Comparison of ENCODE assay signal across 8 mouse cellular contexts in genomic region chr2:164389499-164389898, GRCm38 (mm10). TPM values are rescaled to one million over a fixed set of nuclear protein-coding genes. Genes with fewer than 3 reads are reported as not detected.
DNase-seq lines count a peak whose midpoint lies in the region; ATAC-seq and TF ChIP-seq lines count a peak whose summit lies in the region.

No protein-coding gene starts in this region.

- no peaks in the 10 kb centered on the region for H3K79me2 ChIP-seq in heart, adult 2 months (replicated peaks; ENCODE audit: control insufficient read depth, insufficient read depth, low read length)

- ATAC-seq in embryonic facial prominence, embryonic 13.5 days (ENCODE audit: insufficient number of reproducible peaks, insufficient read depth, low FRiP score, low TSS enrichment, low read depth), result no peak; the same call in 1 of the 2 replicates
- ATAC-seq in limb, embryonic 12.5 days (ENCODE audit: insufficient number of reproducible peaks, insufficient read depth, low FRiP score, low TSS enrichment, low read depth), result peak; percentile 49
- peak; percentile 59 for ATAC-seq in midbrain, embryonic 14.5 days (ENCODE audit: low FRiP score, low TSS enrichment)

- DNase-seq in adrenal gland, postnatal 25 days, result peak; percentile 88
- peak; percentile 74 to 87 for DNase-seq in heart, adult 2 months
- DNase-seq in kidney, adult 2 months, result peak; percentile 77
- peak; percentile 92 for DNase-seq in midbrain, embryonic 14.5 days
- no peak for DNase-seq in MN1 (ENCODE audit: low spot score)

- WGBS in embryonic facial prominence, embryonic 13.5 days, result under 1% methylated on average over 30 of the region's 30 CpGs
- WGBS in heart, adult 2 months, result under 1% methylated on average over 30 of the region's 30 CpGs
- WGBS in kidney, adult 2 months, result under 1% methylated on average over 30 of the region's 30 CpGs
- under 1% methylated on average over 30 of the region's 30 CpGs for WGBS in limb, embryonic 12.5 days
- WGBS in midbrain, embryonic 14.5 days, result under 1% methylated on average over 30 of the region's 30 CpGs
- 1% methylated on average over 30 of the region's 30 CpGs for WGBS in small intestine, adult 2 months

- no peaks in the 10 kb centered on the region for H3K9me3 ChIP-seq in embryonic facial prominence, embryonic 13.5 days
- H3K9me3 ChIP-seq in limb, embryonic 12.5 days, result no peaks in the 10 kb centered on the region
- no peaks in the 10 kb centered on the region for H3K9me3 ChIP-seq in midbrain, embryonic 14.5 days (ENCODE audit: control insufficient read depth, low read length)

- intact Hi-C loops in heart, adult 2 months (cut with DNase I), result loop anchor here (5.0 kb wide), 1 partner anchor 287 kb away; no protein-coding TSS in a partner anchor

- peak overlapping the region; percentile 88 for H3K27ac ChIP-seq in embryonic facial prominence, embryonic 13.5 days
- H3K27ac ChIP-seq in heart, adult 2 months, result no peak overlapping the region
- no peak overlapping the region for H3K27ac ChIP-seq in kidney, adult 2 months (ENCODE audit: insufficient read depth, low read depth, low read length)
- H3K27ac ChIP-seq in limb, embryonic 12.5 days, result peak overlapping the region; percentile 92
- no peak overlapping the region for H3K27ac ChIP-seq in midbrain, embryonic 14.5 days (replicated peaks; ENCODE audit: low read depth, low read length)
- H3K27ac ChIP-seq in small intestine, adult 2 months (ENCODE audit: insufficient read depth, low read depth, low read length), result no peak overlapping the region

- peak overlapping the region; percentile 76 for H3K4me2 ChIP-seq in embryonic facial prominence, embryonic 13.5 days
- peak overlapping the region; percentile 70 for H3K4me2 ChIP-seq in limb, embryonic 12.5 days
- H3K4me2 ChIP-seq in midbrain, embryonic 14.5 days (ENCODE audit: low read length), result peak overlapping the region; percentile 70

- peaks cover 29% of the 10 kb centered on the region for H3K4me1 ChIP-seq in embryonic facial prominence, embryonic 13.5 days
- no peaks in the 10 kb centered on the region; the same call in 1 of the 2 replicates for H3K4me1 ChIP-seq in heart, adult 2 months (ENCODE audit: control insufficient read depth, insufficient read depth, low read length)
- no peaks in the 10 kb centered on the region for H3K4me1 ChIP-seq in kidney, adult 2 months (ENCODE audit: control insufficient read depth, insufficient read depth, low read length)
- H3K4me1 ChIP-seq in limb, embryonic 12.5 days (replicated peaks), result peaks cover 35% of the 10 kb centered on the region
- H3K4me1 ChIP-seq in midbrain, embryonic 14.5 days (ENCODE audit: control insufficient read depth, insufficient read depth, low read length), result peaks cover 10% of the 10 kb centered on the region; the same call in 1 of the 2 replicates
- H3K4me1 ChIP-seq in small intestine, adult 2 months (ENCODE audit: control insufficient read depth, insufficient read depth, insufficient read length, low read length), result peaks cover 3% of the 10 kb centered on the region

- no peak for TF ChIP-seq POLR2A in heart, adult 2 months (IDR thresholded peaks at IDR 0.05; ENCODE audit: insufficient read depth, low read depth, low read length)
- no peak for TF ChIP-seq POLR2A in kidney, adult 2 months (IDR thresholded peaks at IDR 0.05; ENCODE audit: low read depth, low read length)
- TF ChIP-seq POLR2A in small intestine, adult 2 months (IDR thresholded peaks at IDR 0.05; ENCODE audit: low read depth, low read length), result no peak; the same call in 1 of the 2 replicates

- peaks cover 47% of the 10 kb centered on the region for H3K27me3 ChIP-seq in embryonic facial prominence, embryonic 13.5 days
- peaks cover 3% of the 10 kb centered on the region; the same call in 1 of the 2 replicates for H3K27me3 ChIP-seq in heart, adult 2 months (ENCODE audit: control insufficient read depth, insufficient read depth, low read length)
- H3K27me3 ChIP-seq in kidney, adult 2 months (replicated peaks; ENCODE audit: control insufficient read depth, insufficient read depth, low read length), result peaks cover 4% of the 10 kb centered on the region; the same call in 1 of the 2 replicates
- H3K27me3 ChIP-seq in limb, embryonic 12.5 days, result peaks cover 53% of the 10 kb centered on the region
- peaks cover 20% of the 10 kb centered on the region for H3K27me3 ChIP-seq in midbrain, embryonic 14.5 days (ENCODE audit: control insufficient read depth, insufficient read depth, low read length)
- peaks cover 26% of the 10 kb centered on the region for H3K27me3 ChIP-seq in small intestine, adult 2 months (ENCODE audit: control insufficient read depth, insufficient read depth, low read length)

- peak; percentile 83 for TF ChIP-seq CTCF in heart, adult 2 months (IDR thresholded peaks at IDR 0.05)
- peak; percentile 64 for TF ChIP-seq CTCF in kidney, adult 2 months (conservative IDR thresholded peaks at IDR 0.05; ENCODE audit: insufficient read depth, insufficient read length, low read depth, low read length)
- peak; percentile 88 for TF ChIP-seq CTCF in small intestine, adult 2 months (IDR thresholded peaks at IDR 0.05; ENCODE audit: extremely low read depth, insufficient read length, insufficient replicate concordance, low read depth, low read length)

- 0 out of 2 replicates have a peak, but pooled peaks cover 4% of the 10 kb centered on the region for H3K36me3 ChIP-seq in embryonic facial prominence, embryonic 13.5 days
- H3K36me3 ChIP-seq in heart, adult 2 months (ENCODE audit: control insufficient read depth, insufficient read depth, low read length), result no peaks in the 10 kb centered on the region
- H3K36me3 ChIP-seq in kidney, adult 2 months (ENCODE audit: control insufficient read depth, insufficient read depth, low read length), result no peaks in the 10 kb centered on the region
- peaks cover 9% of the 10 kb centered on the region for H3K36me3 ChIP-seq in limb, embryonic 12.5 days
- no peaks in the 10 kb centered on the region for H3K36me3 ChIP-seq in midbrain, embryonic 14.5 days (ENCODE audit: control insufficient read depth, insufficient read depth, low read length)
- no peaks in the 10 kb centered on the region for H3K36me3 ChIP-seq in small intestine, adult 2 months (ENCODE audit: control insufficient read depth, insufficient read depth, low read length)

- TF ChIP-seq EP300 in heart, adult 2 months (IDR thresholded peaks at IDR 0.05; ENCODE audit: insufficient read depth, low read depth, low read length), result no peak

- peak overlapping the region; percentile 50 for H3K4me3 ChIP-seq in embryonic facial prominence, embryonic 13.5 days
- peak overlapping the region; percentile 43 for H3K4me3 ChIP-seq in heart, adult 2 months
- peak overlapping the region; percentile 40 for H3K4me3 ChIP-seq in kidney, adult 2 months (ENCODE audit: insufficient read depth, low read depth, low read length)
- H3K4me3 ChIP-seq in limb, embryonic 12.5 days (replicated peaks), result peak overlapping the region; percentile 44
- peak overlapping the region; percentile 47 for H3K4me3 ChIP-seq in midbrain, embryonic 14.5 days (replicated peaks; ENCODE audit: low read depth, low read length)
- peak overlapping the region; percentile 60 for H3K4me3 ChIP-seq in small intestine, adult 2 months (ENCODE audit: low read depth, low read length)

- peak overlapping the region; percentile 70 for H3K9ac ChIP-seq in embryonic facial prominence, embryonic 13.5 days
- H3K9ac ChIP-seq in heart, adult 2 months (ENCODE audit: low read depth, low read length), result peak overlapping the region; percentile 57
- H3K9ac ChIP-seq in limb, embryonic 12.5 days (replicated peaks), result peak overlapping the region; percentile 57
- H3K9ac ChIP-seq in midbrain, embryonic 14.5 days (replicated peaks; ENCODE audit: low read length), result peak overlapping the region; percentile 52

RNA-seq across cellular contexts. Expression of gene Slpi, which starts 0.6 kb away (rescaled TPM):
- 5.2 and 7.9 TPM in 2 replicates for total RNA-seq in adrenal gland, postnatal 25 days (2021)
- polyA plus RNA-seq in embryonic facial prominence, embryonic 13.5 days (2015; fragmentation: Nextera tagmentation; extraction: Ambion mirVana), result 2.2 and 2.7 TPM in 2 replicates
- 10 to 100 TPM; 10.9 to 26.4 TPM for total RNA-seq in heart, adult 2 months (2021)
- 3.1 and 8.3 TPM in 2 replicates for polyA plus RNA-seq in heart, adult 2 months (2012; rRNA removed)
- 3.0 and 4.6 TPM in 2 replicates for polyA plus RNA-seq in kidney, adult 2 months (2012; rRNA removed)
- 1.2 and 2.5 TPM in 2 replicates for polyA plus RNA-seq in limb, embryonic 12.5 days (2016; fragmentation: Nextera tagmentation; extraction: Ambion mirVana)
- not detected in 2 replicates for polyA plus RNA-seq in midbrain, embryonic 14.5 days (2014; fragmentation: Nextera tagmentation; extraction: Ambion mirVana)
- 16.0 and 22.3 TPM in 2 replicates for polyA plus RNA-seq in small intestine, adult 2 months (2012; rRNA removed)

RNA-seq across cellular contexts. Expression of gene Rbpjl, which starts 13.4 kb away (rescaled TPM):
- not detected in 2 replicates for total RNA-seq in adrenal gland, postnatal 25 days (2021)
- 0.59 and 1.0 TPM in 2 replicates for polyA plus RNA-seq in embryonic facial prominence, embryonic 13.5 days (2015; fragmentation: Nextera tagmentation; extraction: Ambion mirVana)
- total RNA-seq in heart, adult 2 months (2021), result not detected
- polyA plus RNA-seq in heart, adult 2 months (2012; rRNA removed), result 0.03 and 0.18 TPM in 2 replicates
- polyA plus RNA-seq in kidney, adult 2 months (2012; rRNA removed), result 0.04 TPM in 1 of 2 replicates, not detected in the other
- 0.40 and 0.55 TPM in 2 replicates for polyA plus RNA-seq in limb, embryonic 12.5 days (2016; fragmentation: Nextera tagmentation; extraction: Ambion mirVana)
- polyA plus RNA-seq in midbrain, embryonic 14.5 days (2014; fragmentation: Nextera tagmentation; extraction: Ambion mirVana), result not detected in 2 replicates
- 0.19 and 127 TPM in 2 replicates for polyA plus RNA-seq in small intestine, adult 2 months (2012; rRNA removed)

RNA-seq across cellular contexts. Expression of gene Matn4, which starts 15.5 kb away (rescaled TPM):
- total RNA-seq in adrenal gland, postnatal 25 days (2021), result 0.73 and 1.3 TPM in 2 replicates
- 66.0 and 105 TPM in 2 replicates for polyA plus RNA-seq in embryonic facial prominence, embryonic 13.5 days (2015; fragmentation: Nextera tagmentation; extraction: Ambion mirVana)
- under 1 TPM; 0.26 to 0.43 TPM for total RNA-seq in heart, adult 2 months (2021)
- 0.70 and 0.82 TPM in 2 replicates for polyA plus RNA-seq in heart, adult 2 months (2012; rRNA removed)
- 1.4 and 2.6 TPM in 2 replicates for polyA plus RNA-seq in kidney, adult 2 months (2012; rRNA removed)
- polyA plus RNA-seq in limb, embryonic 12.5 days (2016; fragmentation: Nextera tagmentation; extraction: Ambion mirVana), result 50.5 and 78.0 TPM in 2 replicates
- not detected in 2 replicates for polyA plus RNA-seq in midbrain, embryonic 14.5 days (2014; fragmentation: Nextera tagmentation; extraction: Ambion mirVana)
- polyA plus RNA-seq in small intestine, adult 2 months (2012; rRNA removed), result 0.49 and 2.7 TPM in 2 replicates

RNA-seq across cellular contexts. Expression of gene Sdc4, which starts 54.2 kb away (rescaled TPM):
- total RNA-seq in adrenal gland, postnatal 25 days (2021), result 75.1 and 82.0 TPM in 2 replicates
- 81.5 and 87.8 TPM in 2 replicates for polyA plus RNA-seq in embryonic facial prominence, embryonic 13.5 days (2015; fragmentation: Nextera tagmentation; extraction: Ambion mirVana)
- 10 to 100 TPM; 20.2 to 26.0 TPM for total RNA-seq in heart, adult 2 months (2021)
- 14.7 and 15.5 TPM in 2 replicates for polyA plus RNA-seq in heart, adult 2 months (2012; rRNA removed)
- 194 and 212 TPM in 2 replicates for polyA plus RNA-seq in kidney, adult 2 months (2012; rRNA removed)
- 34.3 and 36.5 TPM in 2 replicates for polyA plus RNA-seq in limb, embryonic 12.5 days (2016; fragmentation: Nextera tagmentation; extraction: Ambion mirVana)
- 2.4 and 4.9 TPM in 2 replicates for polyA plus RNA-seq in midbrain, embryonic 14.5 days (2014; fragmentation: Nextera tagmentation; extraction: Ambion mirVana)
- polyA plus RNA-seq in small intestine, adult 2 months (2012; rRNA removed), result 21.3 and 52.2 TPM in 2 replicates

RNA-seq across cellular contexts. Expression of gene Svs5, which starts 57.0 kb away (rescaled TPM):
- total RNA-seq in adrenal gland, postnatal 25 days (2021), result 0.73 and 3.9 TPM in 2 replicates
- polyA plus RNA-seq in embryonic facial prominence, embryonic 13.5 days (2015; fragmentation: Nextera tagmentation; extraction: Ambion mirVana), result not detected in 2 replicates
- not detected for total RNA-seq in heart, adult 2 months (2021)
- polyA plus RNA-seq in heart, adult 2 months (2012; rRNA removed), result not detected in 2 replicates
- polyA plus RNA-seq in kidney, adult 2 months (2012; rRNA removed), result not detected in 2 replicates
- polyA plus RNA-seq in limb, embryonic 12.5 days (2016; fragmentation: Nextera tagmentation; extraction: Ambion mirVana), result not detected in 2 replicates
- polyA plus RNA-seq in midbrain, embryonic 14.5 days (2014; fragmentation: Nextera tagmentation; extraction: Ambion mirVana), result not detected in 2 replicates
- polyA plus RNA-seq in small intestine, adult 2 months (2012; rRNA removed), result not detected in 2 replicates

Comparison
In these comparisons a context has a peak if more than half of its experiments do, and no peak if none do; other contexts are left out.
1. H3K27ac ChIP-seq: peak in embryonic facial prominence, embryonic 13.5 days (single experiment) and limb, embryonic 12.5 days (single experiment); none in heart, adult 2 months (single experiment), kidney, adult 2 months (single experiment), midbrain, embryonic 14.5 days (single experiment) and small intestine, adult 2 months (single experiment).
2. RNA of gene Matn4, which starts 15.5 kb away (polyA plus RNA-seq): 66.0 to 105 TPM in embryonic facial prominence, embryonic 13.5 days and 50.5 to 78.0 TPM in limb, embryonic 12.5 days; 1.4 to 2.6 TPM in kidney, adult 2 months, 0.70 to 0.82 TPM in heart, adult 2 months, 0.49 to 2.7 TPM in small intestine, adult 2 months and not detected in midbrain, embryonic 14.5 days; every median in the first group is over 10 times any median in the second.
3. Peak in every context shown above with its lines, with median percentiles within 50 percentile points of each other: H3K4me2 ChIP-seq, H3K4me3 ChIP-seq, H3K9ac ChIP-seq and CTCF ChIP-seq.